Mouse (Mus musculus) ES-Bruce4 (cell line): ENCODE measurements around the gene Gm28635.

Source experiments
- CTCF ChIP-seq: IDR thresholded peaks from one replicate; pipeline ENCODE4 v1.8.1; 2011; ENCODE audit warnings: low read depth, low read length
- EP300 ChIP-seq: IDR thresholded peaks from 2 replicates; pipeline ENCODE4 v1.6.1; 2011; ENCODE audit warnings: low read depth, low read length; ENCODE audit not compliant: insufficient read depth
- POLR2A ChIP-seq: IDR thresholded peaks from one replicate; pipeline ENCODE4 v1.8.1; 2011; ENCODE audit warnings: low read length; ENCODE audit not compliant: insufficient read depth

GRCm38 (mm10) chr2:84658806-84659205, 19.0 kb downstream of the Gm28635 start, which contains the start of gene Btbd18:
- TF ChIP-seq CTCF (no peak), POLR2A (no peak), EP300 (no peak)
